Mouse (Mus musculus) MN1 (cell line): Measurements from ENCODE around the gene 4930470P17Rik.
"Not testable (repeated sequence)": the region's sequence is repeated elsewhere in the genome, so short reads cannot be mapped to it uniquely, and the experiment has no call there.

Experiments used
- DNase-seq: peaks from one replicate; pipeline ENCODE4 v3.0.0-alpha.2; 2016; ENCODE audit warnings: low spot score

Gene 4930470P17Rik

DNA sequence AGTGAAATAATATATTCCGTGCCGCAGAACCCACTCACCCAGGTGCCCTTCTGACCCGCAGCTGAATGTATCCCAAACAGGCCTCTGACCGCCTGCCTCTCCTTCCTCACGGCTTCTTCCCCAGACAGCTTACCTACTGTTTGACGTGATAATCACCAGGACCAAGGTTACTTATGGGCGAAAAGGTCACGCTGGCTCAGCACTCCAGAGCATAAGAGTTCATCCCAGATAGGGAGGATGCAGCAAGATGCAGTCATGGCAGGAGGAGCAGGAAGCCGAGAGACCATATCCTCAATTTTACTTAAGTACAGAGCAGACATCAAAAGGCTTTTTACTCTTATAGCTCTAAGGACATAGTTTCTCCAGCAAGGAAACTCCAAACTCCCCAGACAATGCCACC is at the start of gene 4930470P17Rik:
Gene 4930470P17Rik, minus strand, starts transcription at position 101 of the 400 bp plus-strand sequence.
- no peak for DNase-seq

DNA sequence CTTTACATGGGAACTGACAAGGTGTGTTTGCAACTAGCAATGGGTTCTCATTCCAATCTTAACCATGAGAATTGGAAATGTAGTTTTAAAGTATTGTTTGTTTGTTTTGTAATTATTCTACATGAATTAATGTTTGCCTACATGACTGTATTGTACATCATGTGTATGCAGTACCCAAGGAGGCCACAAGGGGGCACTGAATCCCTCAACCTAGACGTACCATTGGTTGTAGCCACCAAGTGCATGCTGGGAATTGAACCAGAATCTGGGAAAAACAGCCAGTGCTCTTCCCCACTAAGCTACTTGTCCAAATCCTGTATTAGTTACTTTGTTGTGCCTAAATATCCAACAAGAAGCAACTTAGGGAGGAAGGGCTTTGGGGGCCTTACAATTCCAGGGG is 49.7 kb upstream of the 4930470P17Rik start:
- no peak for DNase-seq

DNA sequence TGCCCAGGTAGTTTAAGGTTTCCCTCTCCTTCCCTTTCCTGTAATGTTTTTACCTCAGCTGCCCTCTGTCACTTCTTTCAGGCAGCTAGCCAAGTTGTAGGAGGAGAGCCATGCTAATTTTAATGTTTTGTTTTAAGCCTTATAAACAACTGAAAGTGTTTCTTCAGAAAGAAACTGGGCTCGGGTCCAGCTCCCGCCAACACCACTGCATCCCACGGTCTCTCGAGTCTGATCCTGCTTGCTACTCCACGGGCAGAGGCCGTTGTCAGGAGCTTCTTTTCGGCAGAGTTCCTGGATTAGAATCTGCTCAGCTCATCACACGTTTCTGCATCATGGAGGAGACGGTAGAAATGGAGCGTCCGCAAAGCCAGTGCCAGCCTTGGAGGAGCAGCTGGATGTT is 46.7 kb upstream of the 4930470P17Rik start:
- DNase-seq: no peak

DNA sequence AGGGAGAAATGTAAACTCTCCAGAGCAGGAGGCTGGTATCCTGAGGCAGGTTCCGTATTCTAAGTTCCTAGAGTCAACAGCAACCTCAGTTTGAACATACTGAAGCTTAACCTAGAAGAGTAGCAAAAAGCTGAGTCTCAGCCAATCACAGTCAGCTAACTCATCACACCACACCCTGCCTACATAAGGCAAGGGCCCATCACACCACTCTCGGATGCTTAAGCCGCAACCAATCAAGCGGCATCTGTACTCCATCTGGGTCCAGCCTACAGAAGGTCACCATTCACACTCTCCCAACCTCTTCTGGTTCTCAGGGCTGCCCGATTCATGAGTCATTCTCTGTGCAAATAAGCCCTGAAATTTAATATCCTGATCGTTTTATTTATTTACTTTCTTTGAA is 44.4 kb upstream of the 4930470P17Rik start:
- no peak for DNase-seq

DNA sequence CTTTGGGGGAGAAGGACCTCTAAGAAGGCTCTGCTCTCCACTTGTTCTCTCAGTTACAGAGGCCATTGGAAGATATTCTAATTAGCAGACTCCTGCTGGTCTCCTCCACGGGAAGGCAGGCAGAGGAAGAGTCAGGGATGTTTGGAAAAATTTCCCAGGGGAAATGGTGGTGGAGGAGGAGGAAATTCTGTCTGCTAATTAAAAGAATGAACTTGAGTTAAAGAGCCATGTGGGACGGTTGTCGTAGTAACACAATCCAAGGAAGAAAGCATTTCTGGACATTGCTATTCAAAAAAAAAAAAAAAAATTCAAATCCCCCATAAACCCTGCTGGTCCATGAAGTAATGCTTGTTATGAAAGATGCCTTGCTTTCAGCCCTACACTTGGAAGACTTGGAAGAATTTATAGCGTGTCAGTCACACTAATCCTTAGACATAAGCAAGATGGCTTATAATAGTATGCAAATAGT is 40.6 kb upstream of the 4930470P17Rik start:
- no peak for DNase-seq

DNA sequence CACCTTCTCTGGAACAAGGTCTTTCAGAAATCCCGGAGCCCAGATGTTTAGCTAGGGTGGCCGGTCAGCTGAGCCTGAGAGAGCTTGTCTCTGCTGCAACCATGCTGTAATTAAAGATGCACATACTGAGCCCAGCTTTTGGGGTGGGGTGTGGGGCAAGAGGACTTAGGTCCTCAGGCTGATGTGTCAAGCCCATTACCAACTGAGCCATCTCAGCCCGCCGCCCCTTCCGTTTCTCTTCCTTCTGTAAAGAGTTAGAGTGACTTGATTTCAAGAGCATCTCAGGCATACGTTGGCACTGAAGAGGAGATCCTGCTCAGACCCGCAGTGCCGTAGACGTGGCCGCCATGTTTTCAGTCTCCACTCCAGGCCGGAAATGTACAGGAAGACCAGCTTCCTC is 38.5 kb upstream of the 4930470P17Rik start:
- no peak for DNase-seq

DNA sequence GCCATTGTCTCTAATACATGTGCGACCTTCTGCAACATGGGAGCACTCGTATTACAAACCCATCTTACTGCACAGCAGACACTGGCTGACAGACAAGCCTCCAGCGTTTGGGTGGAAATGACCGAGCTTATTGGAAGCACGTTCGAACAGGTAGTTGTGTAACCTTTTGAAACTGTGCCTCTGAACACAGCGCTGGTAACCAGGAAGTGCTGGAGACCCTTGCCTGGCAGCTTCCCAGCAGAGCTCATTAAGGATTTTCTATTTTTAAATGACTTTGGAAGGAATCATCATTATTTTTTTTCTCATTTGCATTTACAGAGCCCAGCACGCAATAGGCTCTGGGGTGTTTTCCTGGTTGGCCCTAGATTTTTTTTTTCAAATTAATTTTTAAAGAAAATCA is 36.9 kb upstream of the 4930470P17Rik start:
- no peak for DNase-seq

DNA sequence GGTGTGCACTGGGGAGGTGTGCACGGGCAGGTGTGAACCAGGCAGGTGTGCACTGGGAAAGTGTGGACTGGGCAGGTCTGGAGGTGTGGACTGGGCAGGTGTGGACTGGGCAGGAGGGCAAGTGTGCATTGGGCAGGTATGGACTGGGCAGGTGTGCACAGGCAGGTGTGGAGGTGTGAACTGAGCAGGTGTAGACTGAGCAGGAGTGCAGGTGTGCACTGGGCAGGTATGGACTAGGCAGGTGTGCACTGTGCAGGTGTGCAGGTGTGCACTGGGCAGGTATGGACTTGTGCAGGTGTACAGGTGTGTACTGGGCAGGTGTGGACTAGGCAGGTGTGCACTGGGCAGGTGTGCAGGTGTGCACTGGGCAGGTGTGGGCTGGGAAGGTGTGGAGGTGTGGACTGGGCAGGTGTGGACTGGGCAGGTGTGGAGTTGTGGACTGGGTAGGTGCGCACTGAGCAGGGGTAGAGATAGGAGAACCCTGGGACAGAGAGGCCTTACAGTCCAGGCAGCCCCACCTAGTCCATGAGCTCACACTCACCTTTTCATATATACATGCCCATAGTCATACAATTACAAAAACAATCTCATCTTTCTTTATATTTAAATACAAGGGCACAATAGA is 31.3 kb upstream of the 4930470P17Rik start:
- DNase-seq: no peak

DNA sequence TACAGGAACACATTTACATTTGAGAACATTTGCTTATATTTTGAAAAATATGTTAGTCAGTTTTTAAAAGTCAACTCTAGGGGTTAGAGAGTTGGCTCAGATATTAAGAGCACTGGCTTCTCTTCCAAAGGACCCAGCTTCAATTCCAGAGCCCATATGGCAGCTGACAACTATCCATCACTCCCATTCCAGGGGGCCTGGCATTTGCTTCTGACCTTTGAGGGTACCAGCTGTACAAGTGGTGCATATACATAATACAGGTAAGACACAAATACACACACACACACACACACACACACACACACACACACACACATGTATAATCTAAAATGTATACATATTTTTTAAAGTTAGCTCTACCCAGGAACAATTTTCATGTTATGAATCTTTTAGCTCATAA is 30.6 kb upstream of the 4930470P17Rik start:
- no peak for DNase-seq

DNA sequence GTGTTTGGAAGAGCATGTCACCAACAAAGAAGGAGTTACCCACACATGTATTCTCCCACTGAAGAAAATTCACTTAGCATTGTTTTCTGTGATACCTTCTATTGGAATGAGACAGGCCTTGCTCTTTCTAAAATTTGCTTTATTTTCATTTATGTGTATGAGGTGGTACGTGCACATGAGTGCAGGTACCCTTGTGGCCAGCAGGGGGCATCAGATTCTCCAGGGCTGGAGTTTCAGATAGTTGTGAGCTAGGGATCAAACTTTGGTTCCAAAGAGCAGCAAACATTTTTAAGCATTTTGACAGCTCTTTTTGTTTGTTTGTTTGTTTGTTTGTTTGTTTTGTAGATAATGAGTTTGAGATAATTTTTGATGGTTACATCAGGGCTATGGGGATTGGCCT is 29.6 kb upstream of the 4930470P17Rik start:
- DNase-seq: no peak

DNA sequence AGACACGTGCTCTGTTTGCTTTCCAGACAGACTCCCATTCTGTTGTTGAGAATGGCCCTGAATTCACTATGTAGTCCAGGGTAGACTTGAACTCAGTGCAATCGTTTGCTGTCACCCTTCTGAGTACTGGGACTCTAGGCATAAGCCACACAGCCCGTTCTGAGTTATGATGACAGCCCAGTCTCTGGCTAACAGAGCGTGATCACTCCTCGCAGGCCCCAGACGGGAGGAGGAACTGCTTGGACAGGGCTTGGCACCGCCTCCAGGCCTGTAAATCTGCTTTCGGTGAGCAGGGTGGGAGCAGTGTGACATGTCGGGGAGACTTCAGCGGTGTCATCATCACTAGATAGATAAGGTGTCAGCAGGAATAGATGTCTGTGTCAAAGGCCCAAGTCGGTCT is 28.7 kb upstream of the 4930470P17Rik start:
- no peak for DNase-seq

DNA sequence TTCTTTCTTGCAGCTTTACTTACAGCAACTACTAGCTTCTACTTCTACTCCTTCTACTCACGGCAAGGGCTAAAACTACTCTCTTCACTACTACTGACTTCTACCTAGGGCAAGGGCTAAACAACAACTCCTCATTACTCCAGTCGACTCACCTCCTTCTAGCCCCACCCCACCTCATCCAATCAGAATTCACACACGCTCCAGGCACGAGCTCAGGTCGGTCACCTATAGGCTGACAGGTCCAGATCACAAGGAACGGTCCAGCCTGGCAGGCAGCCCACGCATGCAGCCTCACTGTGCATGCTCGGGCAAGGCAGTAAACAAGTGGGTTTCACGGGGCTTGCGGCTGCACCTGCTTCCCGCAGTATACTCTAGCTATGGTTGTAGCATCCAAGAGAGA is 26.2 kb upstream of the 4930470P17Rik start:
- not testable (repeated sequence) for DNase-seq

DNA sequence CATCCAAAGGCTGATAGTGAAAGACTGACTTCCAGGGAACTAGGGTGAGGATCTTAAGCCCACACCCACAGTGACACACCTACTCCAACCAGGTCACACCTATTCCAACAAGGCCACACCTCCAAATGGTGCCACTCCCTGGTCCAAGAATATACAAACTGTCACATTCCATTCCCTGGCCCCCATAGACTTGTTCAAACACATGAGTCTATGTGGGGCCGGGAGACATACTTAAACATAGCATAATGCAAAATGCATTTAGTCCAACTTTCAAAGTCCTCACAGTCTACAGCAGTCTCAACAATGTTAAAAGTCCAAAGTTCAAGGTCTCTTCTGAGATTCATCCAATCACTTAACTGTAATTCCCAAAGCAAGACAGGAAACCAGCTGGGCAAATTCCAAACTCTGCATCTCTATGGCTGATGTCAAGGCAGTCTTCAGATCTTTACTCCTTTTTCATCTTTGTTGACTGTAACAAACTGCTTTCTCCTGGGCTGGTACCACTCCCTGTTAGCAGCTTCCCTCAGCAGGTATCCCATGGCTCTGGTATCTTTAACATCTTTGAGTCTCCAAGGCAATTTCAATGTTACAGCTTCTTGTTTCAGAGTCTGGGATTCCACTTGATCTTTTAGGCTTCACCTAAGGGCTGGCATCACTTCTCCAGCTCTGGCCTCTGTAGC is 22.5 kb upstream of the 4930470P17Rik start:
- not testable (repeated sequence) for DNase-seq

DNA sequence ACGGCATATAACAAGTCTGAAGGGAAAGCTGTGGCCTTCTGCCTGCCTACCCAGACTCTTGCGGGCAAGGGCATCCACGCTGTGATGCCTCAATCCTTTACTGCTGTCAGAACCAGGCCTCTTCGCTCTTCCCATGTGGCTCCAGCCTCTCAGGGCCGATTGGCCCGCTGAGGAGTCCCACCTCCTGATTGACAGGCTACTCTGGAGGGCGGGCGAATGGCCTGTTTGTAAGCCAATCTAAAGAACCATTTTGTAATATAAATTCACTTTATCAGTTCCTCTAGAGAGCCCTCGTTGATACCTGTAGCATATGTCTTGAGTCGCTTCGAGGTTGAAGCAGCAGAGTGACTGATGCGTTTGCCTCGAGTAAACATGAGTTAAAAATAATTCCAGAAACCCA is 21.2 kb upstream of the 4930470P17Rik start:
- no peak for DNase-seq

DNA sequence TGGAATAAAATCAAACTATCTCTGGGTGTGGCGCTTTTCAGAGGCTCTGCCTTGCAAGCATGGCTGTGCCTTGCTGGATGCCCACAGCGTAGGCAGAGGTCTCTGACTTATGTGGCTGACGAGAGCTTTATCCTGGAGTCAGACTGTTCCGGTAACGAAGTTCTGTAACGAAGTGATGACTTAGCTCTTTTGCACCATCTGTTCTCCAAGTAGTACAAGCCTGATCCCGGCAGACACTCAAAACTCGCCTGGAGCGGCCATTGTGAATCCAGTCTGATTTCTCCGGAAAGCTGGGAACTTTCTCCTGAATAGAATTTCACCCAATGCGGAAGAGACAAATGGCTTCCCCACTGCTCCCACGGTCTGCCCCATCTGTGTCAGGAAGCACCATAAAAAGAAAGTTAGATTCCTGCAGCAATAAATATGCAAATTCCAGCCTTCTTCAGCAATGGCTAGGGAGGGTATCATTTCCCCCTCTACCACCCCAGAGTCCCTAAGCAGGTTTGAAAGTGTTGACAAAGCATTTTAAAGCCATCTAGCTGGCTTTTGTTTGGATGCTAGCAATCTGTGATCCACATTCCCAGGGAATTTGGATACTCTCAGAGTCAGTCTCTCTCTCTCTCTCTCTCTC is 17.2 kb upstream of the 4930470P17Rik start:
- no peak for DNase-seq

DNA sequence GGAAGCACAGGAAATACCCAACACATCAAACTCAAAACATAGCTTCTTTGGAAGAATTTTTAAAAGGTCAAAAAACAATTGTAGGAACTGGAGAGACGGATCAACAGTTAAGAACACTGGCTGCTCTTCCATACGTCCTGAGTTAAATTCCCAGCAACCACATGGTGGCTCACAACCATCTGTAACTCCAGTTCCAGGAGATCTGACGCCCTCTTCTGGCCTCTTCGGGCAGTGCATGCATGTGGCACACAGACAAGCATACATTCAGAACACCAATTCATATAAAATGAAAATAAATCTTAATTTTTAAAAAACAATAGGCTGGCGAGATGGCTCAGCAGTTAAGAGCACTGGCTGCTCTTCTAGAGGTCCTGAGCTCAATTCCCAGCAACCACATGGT is 10.0 kb upstream of the 4930470P17Rik start:
- DNase-seq: not testable (repeated sequence)

DNA sequence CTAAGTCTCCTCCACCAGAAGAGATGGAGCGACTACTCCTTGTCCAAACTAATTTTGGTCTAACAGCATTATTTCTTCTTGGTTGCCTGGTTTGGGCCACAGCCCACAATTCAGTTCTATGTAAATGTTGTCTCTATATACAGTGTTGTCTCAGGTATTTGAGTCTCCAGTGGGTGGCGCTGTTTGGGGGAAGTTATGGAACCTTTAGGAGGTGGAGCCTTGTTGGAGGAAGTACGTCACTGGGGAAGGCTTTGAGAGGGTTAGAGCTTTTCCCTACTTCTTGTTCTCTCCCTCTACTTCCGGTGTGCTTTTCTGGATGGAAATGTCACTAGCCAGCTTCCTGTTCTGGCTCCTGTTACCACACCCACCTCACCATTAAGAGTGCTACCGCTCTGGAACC is 646 bp downstream of the 4930470P17Rik start:
- DNase-seq: no peak

DNA sequence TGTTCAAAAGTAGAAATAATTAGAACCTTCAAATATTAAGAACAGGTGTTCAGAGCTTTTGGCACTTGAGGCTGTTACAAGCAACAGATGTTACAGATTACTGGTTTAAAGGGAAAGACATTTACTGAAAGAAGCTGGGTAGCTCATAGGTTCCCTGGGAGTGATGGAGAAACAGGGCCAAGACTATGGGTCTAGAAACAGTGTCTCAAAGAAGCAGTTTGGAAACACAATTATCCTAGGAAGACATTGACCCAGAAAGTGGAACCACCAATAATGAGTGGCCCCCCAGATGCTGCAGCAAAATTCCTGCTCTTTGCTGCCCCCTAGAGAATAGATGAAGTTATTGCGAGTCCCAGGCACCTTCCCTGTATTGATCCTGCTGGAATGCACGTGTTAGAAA is 4.2 kb downstream of the 4930470P17Rik start:
- DNase-seq: no peak

DNA sequence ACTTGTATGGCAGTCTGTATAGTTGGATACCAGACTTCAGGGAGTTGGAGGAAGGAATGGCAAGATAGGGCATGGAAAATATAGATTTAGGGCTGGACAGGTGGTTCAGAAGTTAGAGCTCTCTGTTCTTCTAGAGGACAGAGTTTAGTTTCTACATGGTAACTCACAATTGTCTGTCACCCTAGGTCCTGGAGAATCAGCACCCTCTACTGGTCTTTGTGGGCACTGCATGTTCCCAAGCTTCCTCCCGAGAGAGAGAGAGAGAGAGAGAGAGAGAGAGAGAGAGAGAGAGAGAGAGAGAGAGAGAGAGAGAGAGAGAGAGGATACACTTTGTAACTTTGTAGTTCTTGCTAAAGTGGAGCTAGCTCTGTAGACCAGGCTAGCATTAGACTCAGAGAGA is 5.1 kb downstream of the 4930470P17Rik start:
- DNase-seq: peak; percentile 45

DNA sequence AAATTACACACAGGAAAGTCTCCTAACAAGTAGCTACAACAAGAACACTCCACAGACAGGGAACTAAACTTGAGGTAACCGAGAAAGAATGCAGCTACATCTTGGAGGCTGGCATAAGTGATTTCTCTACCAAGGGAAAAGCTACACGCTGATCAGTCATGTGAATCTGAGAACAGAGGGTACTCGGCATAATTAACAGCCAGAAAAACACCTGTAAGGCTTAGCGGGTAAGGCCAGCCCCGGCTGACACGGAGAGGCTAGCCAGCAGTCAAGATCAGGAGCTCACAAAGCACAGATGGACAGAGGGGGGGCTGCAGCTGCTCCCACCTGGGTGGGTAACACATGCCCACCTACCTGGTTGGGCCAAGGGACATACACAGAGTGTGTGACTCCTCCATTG is 9.7 kb downstream of the 4930470P17Rik start:
- DNase-seq: no peak

DNA sequence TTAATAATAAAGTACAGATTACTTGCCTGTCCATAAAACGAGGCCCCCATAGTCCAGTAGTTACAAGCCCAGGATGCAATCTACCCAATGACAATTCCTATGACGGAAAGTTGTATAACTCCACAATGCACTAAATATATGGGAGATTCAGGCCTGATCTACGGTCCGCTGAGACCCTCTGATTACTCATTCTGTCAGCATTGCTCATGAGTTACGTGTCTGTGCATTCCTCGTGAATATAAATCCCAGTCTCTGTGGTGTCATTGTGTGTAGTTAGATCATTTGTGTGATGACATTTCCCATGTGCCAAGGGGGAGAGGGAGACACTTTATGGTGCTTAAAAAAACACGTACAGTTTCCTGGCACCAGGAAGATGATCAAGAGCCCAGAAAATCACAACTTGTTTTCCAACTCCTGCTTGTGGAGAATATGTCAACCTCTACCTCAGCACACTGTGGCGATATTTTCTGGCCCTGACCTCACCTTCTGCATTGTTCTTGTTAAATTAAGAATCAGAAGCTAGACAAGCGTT is 13.4 kb downstream of the 4930470P17Rik start:
- peak; percentile 14 for DNase-seq

DNA sequence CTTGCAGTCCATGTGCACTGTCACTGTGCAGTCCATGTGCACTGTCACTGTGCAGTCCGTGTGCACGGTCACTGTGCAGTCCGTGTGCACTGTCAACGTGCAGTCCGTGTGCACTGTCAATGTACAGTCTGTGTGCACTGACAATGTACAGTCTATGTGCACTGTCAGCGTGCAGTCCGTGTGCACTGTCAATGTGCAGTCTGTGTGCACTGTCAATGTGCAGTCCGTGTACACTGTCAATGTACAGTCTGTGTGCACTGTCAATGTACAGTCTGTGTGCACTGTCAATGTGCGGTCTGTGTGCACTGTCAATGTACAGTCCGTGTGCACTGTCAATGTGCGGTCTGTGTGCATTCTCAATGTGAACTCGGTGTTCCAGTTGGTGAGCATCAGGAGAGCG is 17.1 kb downstream of the 4930470P17Rik start:
- DNase-seq: no peak

DNA sequence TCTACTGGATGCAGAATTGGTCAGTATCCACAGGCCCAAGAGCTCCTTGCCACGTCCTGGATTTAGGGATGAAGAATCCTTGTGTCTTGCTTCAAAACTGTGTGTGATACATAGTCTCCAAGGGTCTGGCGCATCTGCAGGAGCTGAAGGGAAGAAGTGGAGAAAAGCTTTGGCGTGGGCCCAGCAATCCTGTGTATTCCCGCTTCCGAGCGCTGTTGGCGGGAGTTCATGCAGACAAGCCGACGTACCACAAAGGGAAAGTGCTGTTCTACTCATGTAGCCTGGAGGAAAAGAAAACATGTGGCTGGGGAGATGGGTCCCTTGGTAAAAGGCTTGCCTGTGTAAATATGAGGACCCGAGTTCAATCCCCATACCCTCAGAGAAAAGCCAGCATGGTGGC is 22.3 kb downstream of the 4930470P17Rik start:
- DNase-seq: no peak
